Mouse (Mus musculus): ENCODE measurements at regions not wholly inside any gene's neighbourhood (a gene's known extent, or its start where the extent isn't known, plus 50 kb on each side); places are given as distances from the start of the nearest gene placed in this dataset.
A peak's percentile ranks its signal among the peaks of the same experiment; 100 is the strongest.

GRCm38 (mm10) chr14:68447240-68447923, 846.7 kb downstream of the Synb start:
- no peak for DNase-seq (ENCODE audit: low read depth, low spot score)

DNA sequence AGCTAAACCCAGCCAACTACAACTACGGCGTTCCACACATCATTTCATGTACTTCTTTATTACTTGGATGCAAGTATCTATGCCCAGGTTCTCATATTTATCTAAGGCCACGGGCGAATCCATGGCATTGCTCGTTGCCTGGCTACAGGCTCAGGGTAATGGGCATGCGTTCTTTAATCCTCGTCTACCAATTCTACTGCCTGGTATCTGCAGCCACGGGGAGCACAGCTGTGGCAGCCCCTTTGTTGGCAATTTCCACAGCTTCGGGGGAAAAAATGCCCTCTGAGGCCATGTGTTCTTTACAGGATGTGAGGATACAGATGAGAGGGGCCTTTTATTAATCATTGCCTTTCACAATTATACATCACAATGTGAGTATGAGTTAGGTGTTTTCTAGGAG, 860.8 kb downstream of the Synb start:
- no peak for DNase-seq (ENCODE audit: low read depth, low spot score)

DNA sequence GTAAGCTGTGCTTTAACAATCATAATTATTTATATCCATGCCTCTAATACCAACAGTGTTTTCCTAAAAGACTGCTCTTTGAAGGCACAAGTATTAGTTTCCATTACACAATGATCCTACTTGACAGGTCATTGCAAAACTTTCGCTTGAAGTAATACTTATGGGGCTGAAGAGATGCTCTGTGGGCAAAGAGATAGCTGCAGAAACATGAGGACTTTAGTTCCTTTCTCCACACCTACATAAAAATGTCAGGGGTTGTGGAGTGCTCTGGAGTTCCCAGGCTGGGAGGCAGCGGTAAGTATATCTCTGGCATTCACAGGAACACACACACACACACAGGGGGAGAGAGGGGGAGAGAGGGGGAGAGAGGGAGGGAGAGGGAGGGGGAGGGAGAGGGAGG, 862.0 kb downstream of the Synb start:
- DNase-seq (ENCODE audit: low read depth, low spot score): no peak

DNA sequence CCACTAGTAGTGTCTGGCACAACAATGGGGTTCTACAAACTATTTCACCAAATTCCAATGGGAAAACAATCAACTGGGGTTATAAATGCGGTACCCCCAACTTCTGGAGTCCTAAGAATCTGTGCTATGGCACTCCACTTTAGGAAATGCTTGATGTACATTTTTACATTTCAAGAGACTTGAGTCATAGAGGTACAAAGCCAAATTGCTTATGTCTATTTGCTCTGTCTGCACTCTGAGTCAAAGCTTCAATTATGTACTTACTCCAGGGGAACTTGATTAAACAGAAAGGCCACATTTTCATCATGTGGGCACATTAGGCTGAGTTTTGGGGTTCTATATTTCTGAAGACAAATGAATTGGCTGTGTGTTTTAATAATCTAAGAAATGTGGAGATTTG, 866.9 kb downstream of the Synb start:
- DNase-seq (ENCODE audit: low read depth, low spot score): no peak

- DNase-seq (ENCODE audit: low read depth, low spot score): no peak
These were observed 901.7 kb downstream of the Synb start for GRCm38 (mm10) chr14:68392440-68392839.

DNA sequence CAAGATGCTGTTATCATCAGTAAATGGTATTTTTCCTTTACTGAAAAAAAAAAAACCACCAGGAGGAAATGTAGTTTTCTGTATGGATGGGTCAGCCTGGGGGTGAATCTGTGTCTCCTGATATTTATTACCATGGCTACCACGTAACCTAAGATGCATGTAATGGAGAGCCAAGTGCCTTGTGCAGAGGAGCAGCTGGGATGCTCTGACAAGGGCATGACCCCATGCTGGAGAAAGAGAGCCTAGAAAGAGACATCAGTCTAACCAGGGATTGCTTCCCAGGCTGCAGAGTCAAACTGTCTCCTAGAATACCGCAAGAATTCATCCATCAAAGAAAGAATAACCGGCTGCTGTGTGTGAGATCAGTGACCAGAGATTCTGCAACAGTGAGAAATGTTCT, 902.2 kb downstream of the Synb start:
- no peak for DNase-seq (ENCODE audit: low read depth, low spot score)

GRCm38 (mm10) chr14:68381741-68382140, 912.4 kb downstream of the Synb start:
- DNase-seq (ENCODE audit: low read depth, low spot score): no peak

DNA sequence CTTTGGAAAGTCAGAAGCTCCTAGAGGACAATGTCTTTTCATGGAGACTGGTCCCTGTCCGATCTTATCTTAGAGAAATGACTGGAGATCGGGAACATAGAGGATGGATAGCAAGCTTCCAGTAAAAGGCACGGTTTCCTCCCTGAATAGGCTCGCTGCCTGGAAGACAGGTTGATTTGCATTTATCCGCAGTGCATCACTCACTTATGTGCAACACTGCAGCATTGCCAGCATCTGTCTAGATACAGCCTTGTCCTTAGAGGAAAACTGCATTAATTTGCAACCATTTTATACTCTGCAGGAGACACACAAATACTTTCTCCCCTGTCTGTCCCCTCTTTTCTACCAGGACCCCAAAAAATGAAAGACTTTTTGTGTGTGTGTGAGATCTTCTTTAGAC, 926.4 kb downstream of the Synb start:
- DNase-seq (ENCODE audit: low read depth, low spot score): no peak

GRCm38 (mm10) chr14:68363892-68364291, 930.2 kb downstream of the Synb start:
- DNase-seq (ENCODE audit: low read depth, low spot score): no peak

DNA sequence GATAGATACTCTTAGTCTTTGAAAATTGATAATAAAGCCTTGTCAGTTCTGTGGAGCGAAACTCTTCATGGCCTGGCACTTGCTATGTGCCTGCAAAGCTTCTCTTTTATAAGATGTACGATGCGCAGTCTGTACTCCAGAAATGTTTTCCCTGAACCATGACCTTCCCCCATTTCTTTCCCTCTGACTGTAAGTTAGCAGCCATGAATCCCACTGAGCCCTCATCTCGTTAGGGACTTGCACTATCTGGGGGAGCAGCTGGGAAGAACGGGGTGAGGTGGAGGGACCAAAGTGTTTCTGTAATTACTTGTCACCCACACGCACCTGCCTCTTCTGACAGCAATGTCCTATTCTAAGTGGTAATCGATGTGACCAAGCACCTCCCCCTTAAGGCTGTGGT, 932.1 kb downstream of the Synb start:
- DNase-seq (ENCODE audit: low read depth, low spot score): no peak

- DNase-seq (ENCODE audit: low read depth, low spot score): no peak
These were observed 932.6 kb downstream of the Synb start for GRCm38 (mm10) chr14:68361481-68361880.

DNA sequence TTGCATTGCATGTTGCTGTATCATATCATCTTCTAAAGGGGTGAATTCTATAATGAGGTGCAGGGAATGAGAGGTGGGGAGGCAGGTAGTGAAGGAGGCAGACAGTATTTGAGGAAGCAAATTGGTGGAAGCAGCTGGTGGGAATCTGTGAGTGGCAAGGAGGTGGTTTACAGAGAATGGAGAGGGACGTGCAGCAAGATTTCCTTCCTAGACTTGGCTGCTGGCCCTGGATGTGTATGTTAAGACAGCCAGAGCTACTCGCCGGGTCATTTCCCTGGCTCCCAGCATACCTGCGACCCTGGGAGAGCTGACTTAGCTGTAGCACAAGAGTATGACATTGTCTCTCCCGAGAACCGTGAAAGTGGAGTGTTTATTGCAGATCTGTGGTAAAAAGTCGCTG, 937.7 kb downstream of the Synb start:
- no peak for DNase-seq (ENCODE audit: low read depth, low spot score)

DNA sequence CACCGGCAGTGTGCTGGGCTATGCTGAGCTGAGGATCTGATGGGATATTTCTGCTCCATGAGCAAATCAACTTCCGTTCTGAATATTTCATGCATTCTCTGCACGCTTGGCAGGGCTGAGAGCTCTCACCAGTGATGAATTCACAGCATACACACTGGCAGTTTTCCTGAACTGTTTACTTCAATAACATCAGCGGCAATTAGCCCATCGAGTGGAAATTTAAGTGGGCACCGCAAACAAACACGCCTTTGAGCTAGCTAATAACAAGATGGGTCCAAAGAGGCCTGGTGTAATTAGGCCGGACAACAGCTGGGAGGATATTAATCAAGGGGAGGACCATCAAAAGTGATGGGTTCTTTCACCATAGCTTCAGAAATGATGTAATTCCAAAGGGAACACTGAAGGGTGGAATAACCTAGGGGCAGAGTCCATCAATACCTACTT, 938.6 kb downstream of the Synb start:
- no peak for DNase-seq (ENCODE audit: low read depth, low spot score)

DNA sequence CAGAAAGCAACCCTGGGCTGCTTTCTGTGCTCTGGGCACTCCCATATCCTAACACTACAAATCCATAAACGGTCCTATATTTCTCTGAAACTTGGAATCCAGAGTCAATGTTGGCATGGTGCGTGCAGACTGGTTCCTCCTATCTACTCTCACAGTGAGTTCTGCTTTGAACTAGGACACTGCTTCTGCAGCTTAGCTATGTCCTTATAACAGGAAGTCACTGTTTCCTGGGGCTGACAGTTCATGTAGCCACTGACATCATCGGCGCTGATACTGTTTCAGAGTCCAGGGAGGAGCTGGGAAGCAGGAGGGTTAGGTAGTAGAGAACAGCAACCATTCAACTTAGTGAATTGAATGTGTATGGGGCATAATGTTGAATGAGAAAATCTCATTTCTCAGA, 948.6 kb downstream of the Synb start:
- DNase-seq (ENCODE audit: low read depth, low spot score): no peak

DNA sequence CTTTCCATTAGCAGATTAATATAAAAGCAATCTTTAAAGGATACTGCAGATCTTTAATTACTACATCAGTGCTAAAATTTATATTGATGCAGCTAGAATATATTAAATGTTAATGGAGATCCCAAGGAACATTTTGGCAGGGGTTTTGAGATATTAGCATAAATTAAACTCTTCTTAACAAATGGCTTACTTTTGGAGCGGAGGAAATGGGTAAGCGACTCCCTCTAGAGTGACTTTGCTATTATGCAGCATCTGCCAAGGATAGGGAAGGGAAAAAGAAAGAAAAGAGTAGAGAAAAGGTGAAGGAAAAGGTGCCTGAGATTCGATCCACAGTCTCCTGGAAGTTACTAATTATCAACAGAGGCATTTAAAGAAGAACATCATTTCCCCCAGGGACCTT, 949.4 kb downstream of the Synb start:
- no peak for DNase-seq (ENCODE audit: low read depth, low spot score)

GRCm38 (mm10) chr14:68338440-68338839, 955.7 kb downstream of the Synb start:
- no peak for DNase-seq (ENCODE audit: low read depth, low spot score)

DNA sequence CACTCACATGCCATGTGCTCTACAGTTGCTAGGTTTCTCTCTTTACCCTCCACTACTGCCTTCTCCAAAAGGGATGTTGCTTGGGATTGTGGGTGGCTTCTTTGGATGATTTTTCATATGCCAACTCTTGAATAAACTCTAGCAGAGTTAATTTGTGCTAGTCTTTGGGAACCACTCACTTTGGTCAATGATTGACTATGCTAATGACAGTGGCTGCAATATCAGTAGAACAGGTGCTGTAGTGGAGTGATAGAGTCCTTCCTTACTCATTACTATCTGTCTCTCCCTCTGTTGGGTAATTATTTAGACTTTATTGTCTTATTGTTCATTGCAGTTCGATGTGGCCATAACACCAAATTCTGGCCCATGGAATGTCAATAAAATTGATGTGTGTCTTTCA, 969.0 kb downstream of the Synb start:
- DNase-seq (ENCODE audit: low read depth, low spot score): no peak

- DNase-seq (ENCODE audit: low read depth, low spot score): no peak
These were observed 971.1 kb downstream of the Synb start for GRCm38 (mm10) chr14:68323008-68323407.

DNA sequence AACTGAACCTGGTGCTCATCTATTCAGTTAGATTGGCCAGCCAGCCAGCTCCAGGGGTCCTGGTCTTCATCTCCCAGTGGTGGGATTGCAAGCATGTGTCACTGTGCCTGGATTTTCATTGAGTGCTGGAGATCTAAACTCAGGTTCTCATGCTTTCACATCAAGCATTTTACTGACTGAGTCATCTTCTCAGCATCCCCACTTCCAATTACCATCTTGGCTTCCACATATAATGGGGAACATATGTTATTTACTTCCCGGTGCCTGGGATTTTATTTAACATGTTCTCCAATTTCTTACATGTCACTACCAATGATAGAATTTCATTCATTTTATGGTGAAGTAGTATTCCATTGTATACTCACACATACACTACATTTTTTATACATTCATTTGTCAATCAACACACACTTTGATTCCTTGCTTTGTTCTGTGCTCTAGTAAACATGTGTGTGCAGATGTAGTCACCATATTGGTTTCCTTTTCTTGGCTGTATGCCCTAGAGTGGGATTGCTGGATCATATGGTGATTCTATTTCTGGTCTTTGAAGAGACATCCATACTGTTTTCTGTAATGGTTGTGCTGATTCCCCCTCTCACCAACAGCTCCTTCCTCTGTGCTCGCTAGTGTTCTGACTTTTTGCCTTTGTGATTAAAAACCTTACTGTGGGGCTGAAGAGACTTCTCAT, 986.0 kb downstream of the Synb start:
- peak; percentile 27 for DNase-seq (ENCODE audit: low read depth, low spot score)

DNA sequence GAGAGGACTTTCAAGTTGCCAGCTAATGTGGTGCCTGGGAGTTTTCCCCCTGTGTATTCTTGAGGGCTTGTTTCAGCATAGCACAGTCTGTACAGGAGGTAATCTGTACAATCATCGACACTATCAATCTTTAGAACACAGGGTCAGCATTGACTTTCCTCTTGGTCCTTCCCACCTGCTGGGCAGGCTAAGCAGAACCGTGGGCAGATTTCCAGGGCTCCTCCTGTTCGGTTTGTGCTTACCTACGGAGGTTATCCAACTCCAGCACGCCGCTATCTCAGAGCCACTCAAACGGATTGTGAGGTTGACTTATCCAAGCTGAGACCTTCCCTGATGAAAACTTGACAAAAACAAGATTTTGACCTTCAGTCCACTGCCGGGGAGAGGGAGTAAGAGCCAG, 988.9 kb downstream of the Synb start:
- DNase-seq (ENCODE audit: low read depth, low spot score): no peak

DNA sequence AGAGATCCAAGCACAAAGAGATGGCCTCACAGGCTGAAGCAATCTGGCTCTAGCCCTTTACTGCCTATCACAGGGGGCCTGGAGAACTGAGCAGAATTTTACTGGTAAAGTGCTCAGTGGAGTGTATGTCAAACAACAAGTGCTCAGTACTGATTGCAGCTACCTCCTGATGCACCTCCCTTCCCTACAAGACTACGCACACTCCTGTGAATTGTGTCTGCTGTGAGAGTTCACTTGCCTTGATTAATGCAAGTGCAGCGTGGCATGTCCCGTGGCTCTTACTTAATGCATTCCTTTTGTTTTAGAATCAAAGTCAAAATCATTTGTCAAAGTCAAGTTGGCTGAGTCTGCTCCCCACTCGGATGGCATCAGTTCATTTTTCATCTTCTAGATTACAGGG, 992.4 kb downstream of the Synb start:
- DNase-seq (ENCODE audit: low read depth, low spot score): no peak

DNA sequence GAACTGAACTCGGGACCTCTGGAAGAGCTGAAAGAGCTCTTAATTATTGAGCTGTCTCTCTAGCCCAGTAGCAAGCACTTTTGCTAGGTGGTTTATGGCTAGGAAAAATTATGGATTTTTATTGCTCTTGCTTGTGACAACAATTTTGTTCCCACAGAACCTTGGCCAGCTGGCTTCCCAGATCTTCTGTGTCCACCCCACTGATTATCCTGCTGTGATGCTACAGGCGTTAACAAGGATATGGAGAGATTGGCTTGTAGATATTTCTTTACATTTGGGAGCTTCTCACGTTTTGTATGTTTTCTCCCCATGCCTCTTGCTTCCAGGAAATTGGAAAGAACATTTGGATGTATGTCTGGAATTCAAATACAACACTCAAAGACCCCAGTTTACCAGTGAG, 1008.6 kb downstream of the Synb start:
- DNase-seq (ENCODE audit: low read depth, low spot score): no peak

DNA sequence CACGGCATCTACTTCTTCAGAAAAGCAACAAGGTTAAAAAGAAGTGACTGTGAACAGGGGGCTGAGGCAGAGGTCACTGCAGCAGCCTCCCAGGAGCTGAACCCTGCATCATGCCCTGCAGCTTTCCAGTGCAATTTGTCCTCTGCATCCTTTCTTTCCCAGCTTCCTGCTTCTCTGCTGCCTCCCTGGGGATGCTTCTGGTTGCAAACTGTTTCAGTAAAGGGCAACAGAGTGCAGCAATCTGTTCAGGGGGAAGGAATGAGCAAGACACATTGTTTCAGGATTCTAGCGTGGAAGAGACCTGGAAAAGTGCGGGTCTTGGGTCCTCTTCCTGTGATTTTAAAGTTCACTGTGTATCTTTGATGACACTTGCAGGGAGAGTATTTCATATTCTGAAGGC, 1032.7 kb downstream of the Synb start:
- DNase-seq (ENCODE audit: low read depth, low spot score): no peak

DNA sequence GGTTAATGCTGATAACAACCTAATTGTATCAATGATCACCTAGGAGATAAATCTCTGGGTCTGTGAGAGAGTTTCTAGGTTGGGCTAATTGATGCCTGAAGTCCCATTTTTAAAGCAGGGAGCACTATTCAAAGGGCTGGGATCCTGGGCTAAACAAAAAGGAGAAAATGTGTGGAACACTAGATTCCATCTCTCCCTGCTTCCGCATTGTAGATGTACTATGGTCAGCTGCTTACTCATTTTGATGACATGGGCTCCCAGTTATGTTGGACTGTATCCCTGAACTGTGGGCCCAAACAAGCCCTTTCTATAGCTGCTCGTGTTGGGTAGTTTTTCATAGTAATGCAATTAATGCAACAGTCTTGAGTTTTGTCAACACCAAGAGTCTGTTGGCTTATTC, 1047.1 kb downstream of the Synb start:
- no peak for DNase-seq (ENCODE audit: low read depth, low spot score)
